Mouse (Mus musculus): ENCODE results near the gene Vwa3b.

DNA sequence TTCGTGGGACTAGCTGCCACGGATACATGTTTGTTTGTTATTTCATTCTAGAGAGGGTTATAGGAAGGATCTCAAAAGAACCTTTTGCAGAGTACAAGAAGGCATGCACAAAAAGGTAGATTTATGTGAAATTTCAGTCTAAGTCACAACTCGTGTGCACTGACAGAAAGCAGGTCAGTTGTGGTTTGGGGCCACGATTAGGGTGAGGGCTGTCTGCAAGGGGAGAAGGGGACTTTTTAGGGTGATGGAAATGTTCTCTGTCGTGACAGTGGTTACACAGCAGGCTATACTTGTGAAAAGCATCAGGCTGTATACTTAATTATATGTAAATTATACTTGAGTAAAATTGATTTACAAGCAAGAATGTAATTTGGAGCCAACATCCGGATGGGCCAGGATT is 30.6 kb upstream of the Vwa3b start:
- no peak for TF ChIP-seq CTCF (conservative IDR thresholded peaks at IDR 0.05; ENCODE audit: insufficient read depth, insufficient read length, low read depth, low read length)
- no peak for TF ChIP-seq POLR2A (IDR thresholded peaks at IDR 0.05; ENCODE audit: low read depth, low read length)

Data from kidney, adult 2 months (tissue).